Mouse (Mus musculus) gastrocnemius, postnatal 25 days (tissue): ENCODE data around the gene Lgals2. TPM values are rescaled to one million over a fixed set of nuclear protein-coding genes. Genes with fewer than 3 reads are reported as not detected.

Experiments
- DNase-seq: peaks from one replicate; pipeline ENCODE4 v3.0.0; 2022
- microRNA-seq, 2 experiments: library from miRNA; unstranded; fragments of <30 nt; microRNA quantifications; one replicate each; pipeline ENCODE4 v1.2.0; 2021; ENCODE audit warnings: borderline replicate concordance in 2 of 2
- total RNA-seq, 2 experiments: library from RNA; stranded (reverse); gene quantifications; 1 replicate in 1 of 2; 2 replicates in 1 of 2; pipeline ENCODE4 v1.2.3; 2021

Lgals2 gene
- total RNA-seq, 2 experiments from 2014 or later = not detected

- DNase-seq = no peak
Measured at GRCm38 (mm10) chr15:78815314-78816073, 39.8 kb downstream of the Lgals2 start.

- DNase-seq = no peak
Measured at GRCm38 (mm10) chr15:78813603-78814002, 41.7 kb downstream of the Lgals2 start.

- no peak for DNase-seq
Measured at GRCm38 (mm10) chr15:78810146-78810545, 45.2 kb downstream of the Lgals2 start.

- no peak for DNase-seq
Measured at GRCm38 (mm10) chr15:78809739-78810138, 45.6 kb downstream of the Lgals2 start.

GRCm38 (mm10) chr15:78808980-78809379, 46.3 kb downstream of the Lgals2 start:
- DNase-seq = no peak

- DNase-seq = no peak
Measured at GRCm38 (mm10) chr15:78807141-78807540, 48.2 kb downstream of the Lgals2 start.

- DNase-seq = no peak
Measured at GRCm38 (mm10) chr15:78806614-78807013, 48.7 kb downstream of the Lgals2 start.

GRCm38 (mm10) chr15:78805351-78805750, 50.0 kb downstream of the Lgals2 start:
- DNase-seq = no peak

GRCm38 (mm10) chr15:78804326-78804725, 51.0 kb downstream of the Lgals2 start:
- peak; percentile 57 for DNase-seq

- peak; percentile 53 for DNase-seq
Measured at GRCm38 (mm10) chr15:78803499-78803900, 51.8 kb downstream of the Lgals2 start.

- peak; percentile 74 for DNase-seq
Measured at GRCm38 (mm10) chr15:78802776-78803391, 52.4 kb downstream of the Lgals2 start, which contains the start of gene Card10. Gene Card10, minus strand, starts transcription at chr15:78803042.

GRCm38 (mm10) chr15:78801971-78802741, 53.2 kb downstream of the Lgals2 start:
- no peak for DNase-seq

GRCm38 (mm10) chr15:78801571-78801970, 53.8 kb downstream of the Lgals2 start:
- no peak for DNase-seq

Small RNAs within 50 kb of the gene (microRNA-seq; reads per million reads assigned to microRNA genes)
- 0 reads per million in 2 experiments for gene Mir6955

Other genes starting within 250 kb of the Lgals2 start
- gene Elfn2, start 136.8 kb downstream of the Lgals2 start, total RNA-seq = under 1 TPM; 0.05 to 0.31 TPM
- gene Mfng, start 82.1 kb downstream of the Lgals2 start, total RNA-seq = 1 to 10 TPM; 2.4 to 6.4 TPM
- gene Card10, start 52.5 kb downstream of the Lgals2 start, total RNA-seq = 1 to 10 TPM; 6.4 to 7.8 TPM
- 10 to 100 TPM in 1 of 2 experiments, 1 to 10 TPM in 1; 9.3 to 10.5 TPM for gene Cdc42ep1, start 12.9 kb downstream of the Lgals2 start, total RNA-seq
- gene Gga1, start 21.7 kb upstream of the Lgals2 start, total RNA-seq = 10 to 100 TPM; 33.5 to 34.2 TPM
- gene Gm49510, start 44.1 kb upstream of the Lgals2 start, total RNA-seq = under 1 TPM in 1 of 2 experiments, not detected in 1; 0.11 TPM
- gene Sh3bp1, start 44.2 kb upstream of the Lgals2 start, total RNA-seq = 1 to 10 TPM; 2.6 to 3.1 TPM
- gene Pdxp, start 58.4 kb upstream of the Lgals2 start, total RNA-seq = 1 to 10 TPM; 2.3 TPM
- gene Lgals1, start 71.2 kb upstream of the Lgals2 start, total RNA-seq = 100 to 1,000 TPM; 224 to 270 TPM
- gene Nol12, start 79.4 kb upstream of the Lgals2 start, total RNA-seq = 10 to 100 TPM; 22.2 to 23.1 TPM
- 10 to 100 TPM; 35.3 to 42.2 TPM for gene Triobp, start 92.2 kb upstream of the Lgals2 start, total RNA-seq
- 10 to 100 TPM; 73.2 to 75.3 TPM for gene H1f0, start 172.9 kb upstream of the Lgals2 start, total RNA-seq
- not detected for gene Galr3, start 186.4 kb upstream of the Lgals2 start, total RNA-seq
- gene Ankrd54, start 207.4 kb upstream of the Lgals2 start, total RNA-seq = 1 to 10 TPM; 3.6 to 4.4 TPM
- 10 to 100 TPM; 46.3 to 53.2 TPM for gene Eif3l, start 219.7 kb upstream of the Lgals2 start, total RNA-seq